Mouse (Mus musculus) thymus, postnatal 4 days (tissue): ENCODE measurements at regions not wholly inside any gene's neighbourhood (a gene's known extent, or its start where the extent isn't known, plus 50 kb on each side); places are given as distances from the start of the nearest gene placed in this dataset.

Experiments
- DNase-seq: peaks from one replicate; pipeline ENCODE4 v3.0.0; 2021

DNA sequence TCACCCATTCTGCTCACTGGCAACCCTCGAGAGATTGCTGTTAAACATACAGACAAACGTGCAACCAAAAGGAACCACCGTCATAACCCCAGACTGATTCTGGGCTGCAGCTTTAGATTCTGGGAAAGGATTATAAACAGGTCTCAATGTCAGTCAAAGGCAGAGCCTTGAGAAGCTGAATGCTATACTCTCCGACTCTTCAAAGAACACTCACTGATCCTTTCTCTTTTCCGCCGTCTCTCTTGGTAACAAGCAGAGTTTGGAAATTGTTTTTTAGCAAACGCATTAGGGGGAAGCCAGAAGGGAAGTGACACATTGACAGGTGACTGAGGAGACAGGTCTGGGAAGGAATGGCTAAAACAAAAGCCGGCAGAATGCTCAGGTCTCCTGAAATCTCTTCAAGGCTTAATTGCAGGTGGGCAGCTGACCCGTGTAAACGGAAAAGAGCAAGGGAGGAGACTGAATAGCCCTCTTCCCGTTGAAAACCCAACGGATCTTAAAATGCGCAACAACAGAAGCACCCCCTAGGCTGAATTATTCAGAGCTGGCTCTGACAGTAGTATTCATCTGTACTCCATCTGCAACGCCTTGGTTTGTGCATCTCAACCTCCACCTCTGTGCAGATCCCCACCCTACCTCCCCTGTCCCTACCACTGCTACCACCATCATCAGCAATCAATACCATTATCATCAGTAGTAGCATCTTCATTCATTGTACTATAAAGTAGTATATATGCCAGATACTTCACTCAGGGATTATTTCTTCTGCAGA, 219.6 kb downstream of the Tmem38b start:
- no peak for DNase-seq

DNA sequence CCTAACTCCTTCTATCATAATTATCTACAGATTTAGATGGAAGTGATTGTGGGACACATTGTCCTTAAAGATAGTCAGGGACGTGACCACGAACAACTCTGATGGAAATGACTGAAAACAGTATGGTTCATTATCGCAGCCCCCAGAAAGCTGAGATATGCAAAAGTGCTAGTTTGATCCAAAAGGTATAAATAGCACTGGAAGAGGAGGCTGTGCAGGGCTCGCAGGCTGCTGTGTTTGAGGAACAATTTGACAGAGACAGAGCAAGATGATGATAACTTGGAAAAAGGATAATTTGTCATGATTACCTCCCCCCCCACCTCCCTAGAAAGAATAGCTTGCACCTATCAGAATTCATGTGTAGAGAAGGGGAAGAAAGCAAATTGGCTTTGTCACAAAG, 238.5 kb downstream of the Tmem38b start:
- no peak for DNase-seq

DNA sequence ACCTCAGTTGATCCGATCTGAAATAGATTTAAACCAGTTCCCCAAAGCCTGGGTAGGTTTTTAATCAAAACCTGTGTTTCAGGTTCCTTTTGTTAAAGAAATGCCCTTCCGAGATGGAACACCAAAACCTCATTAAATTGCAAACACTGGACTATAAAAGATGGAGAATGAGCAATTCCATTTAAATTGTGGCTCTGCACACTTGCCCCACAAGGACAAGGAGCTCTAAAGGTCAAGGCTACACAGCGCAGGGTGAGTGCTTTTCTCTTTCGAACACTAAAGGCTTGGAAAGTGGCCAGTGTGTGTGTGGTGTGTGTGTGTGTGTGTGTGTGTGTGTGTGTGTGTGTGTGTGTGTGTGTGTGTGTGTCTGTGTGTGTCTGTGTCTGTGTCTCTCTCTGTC, 246.1 kb downstream of the Tmem38b start:
- DNase-seq, result no peak

DNA sequence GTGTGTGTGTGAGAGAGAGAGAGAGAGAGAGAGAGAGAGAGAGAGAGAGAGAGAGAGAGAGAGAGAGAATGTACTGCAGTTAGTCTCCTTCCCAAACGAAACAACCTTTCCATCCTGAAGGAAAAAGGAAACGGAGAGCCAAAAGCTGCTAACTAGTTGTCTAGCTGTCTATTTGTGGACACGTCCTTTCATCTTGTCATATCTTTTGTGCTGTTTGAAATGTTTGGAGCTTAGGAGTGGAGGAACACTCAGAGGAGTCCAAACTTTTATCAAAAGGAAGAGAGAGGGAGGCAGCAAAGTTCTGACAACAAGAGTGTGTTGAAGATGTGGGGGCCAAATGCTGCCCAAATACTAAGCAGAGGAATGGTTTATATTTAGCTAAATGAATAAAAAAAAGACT, 246.6 kb downstream of the Tmem38b start:
- no peak for DNase-seq

DNA sequence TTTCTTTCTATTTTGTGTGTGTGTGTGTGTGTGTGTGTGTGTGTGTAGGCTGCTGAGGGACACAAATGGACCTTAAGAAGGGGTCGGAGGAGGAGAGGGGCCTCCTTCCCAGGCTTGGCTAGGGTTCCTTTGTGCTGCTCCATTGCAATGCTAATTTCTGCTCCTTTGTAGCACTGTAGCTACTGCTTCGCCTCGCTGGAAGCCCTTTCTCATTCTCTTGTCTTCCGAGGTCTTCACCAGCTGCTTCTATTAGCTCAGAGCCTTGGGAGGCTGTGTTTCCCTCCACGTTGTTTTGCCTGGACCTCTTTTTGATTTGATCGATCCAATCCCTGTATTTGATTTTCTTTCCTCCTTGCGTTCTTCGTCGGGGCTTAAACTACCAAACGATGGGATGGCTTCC, 247.1 kb downstream of the Tmem38b start:
- no peak for DNase-seq

DNA sequence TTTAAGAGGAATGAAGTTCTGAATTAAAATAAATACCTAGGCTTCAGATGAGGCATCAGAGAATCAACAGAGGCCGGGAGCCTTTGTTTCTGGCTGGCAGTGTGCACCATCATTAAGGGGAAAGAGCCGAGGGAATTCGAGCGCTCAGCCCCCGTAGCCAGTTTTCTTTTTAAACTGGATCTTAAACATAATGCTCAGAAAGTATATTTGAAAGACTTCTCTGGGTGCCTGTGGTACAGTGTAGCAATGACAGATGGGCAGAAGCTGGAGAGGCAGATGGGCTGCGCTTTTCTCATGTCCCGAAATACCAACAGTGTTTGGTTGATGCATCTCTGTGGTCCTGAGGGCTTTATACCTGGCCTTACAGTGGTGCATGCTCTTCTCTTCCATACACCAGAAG, 247.6 kb downstream of the Tmem38b start:
- DNase-seq, result no peak

DNA sequence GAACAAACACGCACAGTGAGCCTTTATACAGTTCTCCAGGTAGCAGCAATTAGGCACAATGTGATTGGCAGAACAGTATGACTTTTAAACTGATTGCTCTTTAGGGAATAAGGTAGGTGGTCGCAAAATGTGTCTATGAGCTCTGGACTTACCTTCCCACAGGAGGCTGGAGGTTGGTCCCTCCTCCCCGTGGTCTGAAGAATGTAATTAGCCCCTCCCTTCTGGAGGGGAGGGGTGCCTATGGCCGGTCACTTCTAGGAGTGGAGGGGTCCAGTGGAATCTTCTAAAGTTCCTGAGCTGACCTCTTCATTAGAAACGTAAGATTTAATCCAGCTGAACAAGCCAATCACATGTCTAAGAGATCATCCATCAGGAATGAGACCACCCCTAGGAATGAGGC, 248.4 kb downstream of the Tmem38b start:
- no peak for DNase-seq

DNA sequence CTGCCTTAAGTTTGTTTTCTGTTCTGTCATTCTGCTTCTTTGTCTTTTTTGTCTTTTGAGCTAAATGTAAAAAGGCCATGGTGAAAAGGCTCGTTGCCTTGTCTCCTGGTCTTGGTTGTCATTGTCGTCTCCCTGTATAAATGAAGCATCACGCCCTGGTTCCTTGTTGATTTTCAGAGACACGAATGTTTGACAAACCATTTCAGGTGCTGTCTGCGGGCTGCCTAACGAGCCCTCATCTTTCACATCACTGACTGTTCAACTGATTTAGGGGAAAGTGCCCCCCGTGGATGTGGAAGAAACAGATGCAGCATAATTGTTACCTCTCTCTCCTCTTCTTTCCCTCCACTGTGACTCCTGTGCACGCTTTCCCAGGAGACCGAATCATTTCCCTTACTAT, 254.7 kb downstream of the Tmem38b start:
- DNase-seq, result no peak

DNA sequence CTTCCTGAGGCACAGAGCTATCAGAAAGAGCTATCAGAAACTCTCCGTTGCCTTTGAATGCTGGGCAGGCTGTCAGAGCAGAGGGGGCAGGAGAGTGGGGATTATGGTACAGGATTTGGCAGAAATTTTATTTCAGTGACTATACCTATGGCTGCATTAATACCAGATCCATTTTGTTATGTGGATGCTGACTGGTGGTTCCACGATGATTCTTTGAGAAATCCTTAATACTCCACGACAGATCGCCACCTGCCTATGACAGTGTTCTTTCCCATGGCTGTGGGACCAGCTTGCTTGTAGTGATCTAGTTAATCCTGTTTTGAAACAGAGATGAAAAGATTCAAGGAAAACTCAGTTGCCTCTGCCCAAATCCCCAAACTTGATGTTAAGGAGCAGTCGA, 255.6 kb downstream of the Tmem38b start:
- DNase-seq, result no peak

DNA sequence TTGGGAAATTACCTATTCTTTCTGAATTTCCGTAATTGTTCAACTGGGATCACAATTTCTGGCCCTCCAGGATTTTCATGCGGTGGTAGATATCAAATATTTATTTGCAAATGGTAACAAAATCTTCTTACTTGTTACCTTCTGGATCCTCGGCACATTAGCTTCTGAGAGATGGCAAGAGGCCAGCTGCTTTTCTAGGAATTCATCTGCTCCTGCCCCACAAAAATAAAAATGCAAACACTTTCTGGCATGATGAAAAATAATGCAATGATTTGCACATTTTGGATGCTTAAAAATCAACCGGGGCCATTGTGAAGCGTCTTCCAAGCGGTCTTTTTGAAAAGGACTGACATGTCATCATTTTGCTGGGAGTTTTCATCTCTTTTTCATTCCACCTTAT, 258.9 kb downstream of the Tmem38b start:
- no peak for DNase-seq

DNA sequence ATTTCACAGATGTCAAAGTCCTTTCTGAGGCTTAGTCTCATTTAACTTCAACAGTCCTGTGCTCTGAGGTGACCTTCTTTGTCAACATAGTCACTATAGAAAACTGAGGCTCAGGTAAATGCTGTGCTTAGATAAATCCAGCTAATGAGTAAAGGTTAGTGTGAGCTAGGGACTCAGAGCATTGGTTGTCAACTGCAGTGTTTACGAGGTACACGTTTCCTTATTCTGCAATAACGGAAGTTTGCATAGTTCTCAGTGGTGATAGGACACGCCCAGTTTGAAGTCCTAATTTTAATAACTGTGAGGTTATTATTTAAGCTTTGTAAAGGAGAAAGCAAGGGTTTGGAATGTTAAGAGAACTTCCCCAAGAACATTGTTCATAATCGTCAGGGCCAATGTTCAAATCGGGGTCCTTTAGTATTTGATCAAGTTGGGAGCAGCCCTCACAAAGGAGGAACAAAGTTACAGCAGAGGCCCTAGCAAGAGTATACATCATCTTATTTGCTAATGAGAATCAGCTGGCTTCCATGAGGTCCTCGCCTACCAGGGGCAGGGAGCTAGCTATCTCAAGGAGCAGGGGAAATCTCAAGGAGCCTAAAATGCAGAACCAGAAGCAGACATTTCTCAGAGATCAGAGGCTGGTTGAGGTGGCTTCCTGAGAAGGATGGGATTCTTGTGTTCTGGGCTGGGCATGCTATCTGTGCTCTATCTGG, 268.6 kb downstream of the Tmem38b start:
- no peak for DNase-seq

DNA sequence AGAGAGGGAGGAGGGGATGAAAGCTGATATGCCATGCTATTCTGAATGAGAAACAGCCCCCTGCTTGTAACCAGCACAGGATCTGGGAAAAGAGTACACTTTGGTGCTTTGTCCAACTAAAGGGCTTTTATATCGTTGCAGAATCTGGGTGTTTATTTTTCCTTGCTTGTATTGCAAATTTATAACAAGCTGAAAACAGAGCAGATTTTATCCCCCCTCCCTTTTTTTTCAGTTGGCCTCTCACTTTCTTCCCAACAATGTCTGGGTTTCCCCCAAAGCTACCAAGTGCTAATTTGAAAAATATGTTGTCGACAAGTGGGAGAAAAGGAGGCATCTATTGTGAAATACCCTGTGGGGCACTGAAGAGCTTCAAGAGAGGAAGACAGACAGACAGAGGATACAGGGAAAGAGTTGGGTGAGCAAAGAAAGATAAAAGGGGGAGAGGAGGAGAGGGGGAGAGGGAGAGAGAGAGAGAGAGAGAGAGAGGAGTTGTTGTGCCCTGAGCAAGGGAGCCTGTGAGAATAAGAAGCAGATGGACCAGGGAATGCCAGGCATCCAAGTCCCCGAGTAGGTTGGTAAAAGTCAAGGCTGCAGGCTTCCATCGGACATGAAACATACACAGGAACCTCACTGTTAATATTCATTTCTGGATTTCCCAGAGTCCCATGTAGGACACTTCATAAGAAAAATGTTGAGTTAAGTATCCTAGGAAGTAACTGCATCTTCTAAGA, 269.5 kb downstream of the Tmem38b start:
- no peak for DNase-seq

DNA sequence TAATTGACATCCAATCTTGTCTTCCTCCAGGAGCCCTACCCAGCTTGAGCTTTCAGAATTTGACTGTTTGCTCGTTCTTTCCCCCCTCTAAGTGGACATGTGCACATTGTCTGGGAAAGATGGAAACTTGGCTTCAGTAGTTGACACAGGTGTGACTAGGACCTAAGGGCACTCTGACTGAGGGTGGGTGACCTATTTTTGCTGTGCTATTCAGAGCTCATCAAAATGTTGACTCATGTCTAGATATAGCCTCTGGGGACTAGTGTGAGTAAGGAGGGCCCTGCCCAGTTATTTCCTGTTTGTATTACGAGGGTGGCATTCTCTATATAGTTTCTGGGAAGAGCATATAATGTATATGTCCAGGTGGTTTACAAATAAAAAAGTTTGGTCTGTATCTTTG, 271.7 kb downstream of the Tmem38b start:
- no peak for DNase-seq

DNA sequence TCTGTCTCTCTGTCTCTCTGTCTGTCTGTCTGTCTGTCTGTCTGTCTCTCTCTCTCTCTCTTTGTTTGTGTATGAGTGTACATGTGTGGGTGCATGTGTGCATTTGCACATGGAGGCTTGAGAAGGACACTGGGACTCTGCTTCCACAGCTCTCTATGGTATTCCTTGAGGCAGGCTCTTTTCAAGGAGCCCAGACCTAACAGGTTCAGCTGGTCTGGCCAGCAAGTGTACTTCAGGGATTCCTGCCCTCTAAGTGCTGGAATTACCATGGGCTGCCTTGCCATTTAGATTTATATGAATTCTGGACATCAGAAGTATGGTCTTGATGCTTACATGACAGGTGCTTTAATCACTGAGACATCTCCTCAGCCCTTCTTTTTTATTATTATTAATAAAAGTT, 274.4 kb downstream of the Tmem38b start:
- no peak for DNase-seq

DNA sequence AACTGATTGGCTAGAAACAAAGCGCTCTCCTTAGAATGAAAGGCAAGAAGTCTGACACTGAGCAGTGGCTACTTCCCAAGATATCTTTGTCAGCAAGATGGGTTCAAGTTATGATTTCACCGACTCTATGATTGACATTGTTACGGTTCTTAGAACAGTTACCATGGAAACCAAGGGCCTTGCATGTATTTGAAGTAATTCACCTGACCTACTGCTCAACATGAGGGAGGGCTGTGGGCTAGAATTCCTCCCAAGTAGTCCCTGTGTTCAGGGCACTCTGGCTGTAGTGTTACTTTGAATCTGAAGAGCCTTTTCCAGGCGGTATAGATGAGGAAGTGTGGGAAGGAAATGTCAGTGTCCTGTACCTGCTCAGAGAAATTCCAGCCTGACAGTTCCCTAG, 281.1 kb downstream of the Tmem38b start:
- no peak for DNase-seq

DNA sequence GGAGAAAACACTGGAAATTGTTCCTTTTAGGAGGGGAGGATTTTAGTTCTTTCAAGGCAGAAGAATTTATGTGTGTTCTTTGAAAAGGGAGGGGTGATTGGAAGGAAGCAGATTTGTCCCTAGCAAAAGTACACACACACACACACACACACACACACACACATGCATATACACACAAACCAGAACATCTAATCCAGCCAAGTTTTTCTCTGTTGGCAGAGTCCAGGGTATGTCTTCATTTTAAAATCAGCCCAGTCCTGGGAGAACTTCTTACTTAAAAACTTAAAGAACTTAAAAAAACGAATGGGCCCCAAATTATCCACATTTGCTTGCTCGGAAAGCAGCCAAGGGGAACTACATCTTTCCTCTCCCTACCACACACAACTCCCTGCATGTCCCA, 290.5 kb downstream of the Tmem38b start:
- no peak for DNase-seq

DNA sequence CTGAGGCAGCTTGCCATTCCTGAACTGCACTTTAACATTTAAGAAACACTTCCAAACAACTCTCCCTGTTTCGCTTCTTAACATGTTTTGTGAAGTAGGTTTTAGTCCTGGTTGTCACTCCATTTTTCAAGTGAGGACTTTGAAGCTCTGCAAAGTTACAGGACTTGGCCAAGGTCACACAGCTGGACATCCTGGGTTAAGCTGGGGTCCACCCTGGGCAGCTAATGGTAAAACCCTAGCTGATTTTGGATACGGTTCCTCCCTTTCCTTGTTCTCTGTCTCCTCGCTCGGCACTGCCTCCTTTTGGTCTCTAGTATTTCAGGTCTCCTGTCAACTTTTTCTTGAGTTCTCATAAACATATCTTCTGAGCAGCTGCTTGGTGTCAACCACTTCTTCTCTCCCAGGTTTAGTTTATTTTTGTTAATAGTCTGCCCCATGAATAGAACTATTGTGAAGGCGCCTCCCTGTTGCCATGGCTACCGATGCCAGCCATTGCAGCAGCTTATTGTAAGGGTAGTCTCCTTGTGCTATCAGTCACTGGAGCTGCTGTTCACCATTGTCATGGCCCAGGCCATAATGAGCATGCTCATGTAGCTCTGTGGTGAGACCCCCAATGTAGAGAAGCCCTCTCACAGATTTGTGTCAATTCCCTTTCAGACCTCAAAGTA, 292.5 kb downstream of the Tmem38b start:
- DNase-seq, result no peak

DNA sequence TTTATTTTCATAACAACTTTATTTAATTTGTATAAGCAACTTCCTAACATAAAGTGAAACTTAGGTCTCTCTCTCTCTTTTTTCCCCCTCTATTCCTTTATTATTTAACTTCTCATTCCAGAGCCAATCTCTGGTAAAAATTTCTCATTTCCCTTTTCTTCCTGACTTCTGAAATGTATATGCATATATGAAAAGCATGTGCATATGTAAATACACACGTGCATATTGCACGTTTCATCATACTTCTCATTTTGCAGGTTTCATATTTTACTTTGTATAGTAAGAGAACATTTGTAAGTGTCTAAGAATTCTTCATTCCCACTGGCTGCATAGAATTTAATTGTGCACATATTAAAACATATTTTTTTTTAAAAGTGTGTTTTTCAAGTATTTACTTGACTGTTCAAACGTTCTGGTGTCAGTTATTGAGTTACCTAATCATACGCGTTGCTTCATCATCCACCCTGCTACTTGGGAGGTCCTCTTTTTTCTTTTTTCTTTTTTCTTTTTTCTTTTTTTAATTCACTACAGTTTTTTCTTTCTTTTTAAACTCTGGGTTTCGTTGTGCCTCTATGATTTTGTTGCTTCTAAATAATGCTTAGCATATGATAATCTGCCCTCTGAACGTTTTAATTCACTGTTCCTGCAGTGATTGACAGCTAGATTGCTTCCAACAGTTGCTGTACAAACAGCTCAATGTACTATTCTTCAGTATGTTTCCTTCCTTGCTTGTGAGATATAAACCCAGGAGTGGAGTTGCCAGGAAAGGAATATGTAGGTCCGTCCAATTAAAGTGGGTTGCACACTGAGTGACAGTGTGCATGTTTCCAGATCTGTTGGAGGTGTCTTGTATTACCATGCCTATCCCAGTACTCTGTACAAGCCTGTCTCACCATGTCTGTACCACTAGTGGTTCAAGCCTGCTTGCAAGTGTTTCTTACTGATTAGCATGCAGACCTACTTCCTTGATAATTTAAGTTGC, 303.2 kb downstream of the Tmem38b start:
- no peak for DNase-seq

DNA sequence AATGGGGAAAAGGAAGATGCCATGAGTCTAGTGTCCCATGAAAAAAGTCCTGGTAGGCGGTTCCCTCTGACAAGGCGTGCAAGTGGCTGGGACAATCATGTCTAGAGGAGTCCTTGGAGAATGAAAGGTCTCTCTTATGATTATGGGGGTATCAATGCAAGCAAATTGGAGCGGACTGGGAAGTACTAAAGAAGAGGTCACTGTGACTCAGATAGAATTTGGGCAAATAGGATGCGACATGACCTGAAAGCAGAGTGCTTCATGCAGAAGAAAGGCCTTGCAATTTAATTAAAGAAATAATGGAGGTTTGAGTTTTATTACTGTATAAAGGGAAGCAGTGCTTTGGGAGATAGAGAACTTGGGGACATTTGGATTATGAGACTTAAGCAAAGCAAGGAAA, 330.3 kb downstream of the Tmem38b start:
- no peak for DNase-seq

DNA sequence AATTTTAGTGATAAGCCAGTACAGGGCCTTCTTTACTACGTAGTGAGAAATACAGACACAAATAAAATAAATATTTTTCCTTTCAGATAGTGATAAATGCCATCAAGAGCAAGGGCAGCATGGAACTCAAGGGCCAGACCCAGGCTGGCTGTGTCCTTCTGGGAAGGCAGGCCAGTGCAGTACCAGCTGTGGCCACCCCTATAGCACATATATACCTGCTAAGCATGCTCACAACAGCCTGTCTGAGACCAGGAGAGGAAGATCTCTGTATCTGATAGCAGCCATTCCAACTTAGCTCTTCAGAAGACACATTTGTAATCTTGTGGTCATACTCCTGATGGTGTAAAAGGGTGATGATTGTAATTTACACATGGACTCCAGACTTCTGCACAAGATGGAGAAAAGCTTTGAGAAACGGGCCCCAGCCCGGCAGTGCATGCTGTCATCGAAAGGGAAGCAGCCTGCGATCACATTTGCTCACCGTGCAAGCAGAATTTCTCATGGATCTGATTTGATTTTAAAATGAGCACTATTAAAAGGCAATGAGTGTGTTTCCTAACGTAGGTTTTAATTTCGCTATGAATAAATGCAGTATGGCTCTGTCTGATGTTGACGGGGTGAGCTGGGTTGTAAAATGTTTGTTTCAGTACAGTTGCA, 335.6 kb downstream of the Tmem38b start:
- no peak for DNase-seq

DNA sequence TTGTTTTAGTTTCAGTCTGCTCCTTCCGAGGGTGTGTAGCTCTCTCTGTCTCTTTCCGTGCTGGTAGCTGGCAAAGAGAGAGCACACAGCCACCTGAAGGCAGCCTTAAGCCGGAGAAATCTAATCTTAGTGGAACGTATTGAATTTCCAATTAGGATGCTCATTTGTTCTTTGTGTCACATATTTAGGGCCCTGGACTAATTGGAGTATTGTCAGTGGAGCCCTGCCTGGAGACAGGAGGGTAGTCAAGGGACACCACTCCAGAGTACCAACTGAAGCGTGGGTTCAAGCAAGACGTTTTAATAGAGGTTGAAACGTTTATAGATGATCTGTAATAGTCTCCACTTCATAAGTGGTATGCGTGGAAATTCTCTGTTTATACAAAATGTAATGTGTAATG, 336.5 kb downstream of the Tmem38b start:
- DNase-seq, result no peak
